Mouse (Mus musculus): Measurements from ENCODE around the gene Prelid1. TPM values are rescaled to one million over a fixed set of nuclear protein-coding genes. Genes with fewer than 3 reads are reported as not detected.

The Prelid1 gene
- polyA plus RNA-seq, 1 experiment from 2014 or later = 213 TPM

DNA sequence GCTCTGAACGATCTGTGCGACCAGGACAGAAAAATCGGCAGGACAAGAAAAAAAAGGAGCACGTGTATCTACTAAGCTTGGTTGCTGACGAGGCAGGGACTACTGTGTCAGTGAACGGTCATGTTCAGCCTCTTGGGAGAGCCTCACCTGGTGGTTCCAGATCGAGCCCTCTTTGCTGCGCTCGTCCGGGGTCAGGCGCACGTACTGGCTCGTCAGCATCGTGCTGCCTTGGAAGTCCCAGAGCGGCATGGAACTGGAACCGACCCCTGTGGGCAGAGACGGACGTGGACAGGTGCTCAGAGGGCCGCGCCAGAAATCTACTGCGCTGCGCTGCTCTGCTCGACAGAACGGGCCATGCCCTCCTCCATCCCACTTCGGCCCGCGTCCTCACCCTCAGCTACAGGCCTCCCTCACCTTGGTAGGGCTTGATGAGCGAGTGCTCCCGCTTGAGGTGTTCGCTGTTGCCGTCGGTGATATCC is 41.7 kb downstream of the Prelid1 start:
- no peak for DNase-seq

DNA sequence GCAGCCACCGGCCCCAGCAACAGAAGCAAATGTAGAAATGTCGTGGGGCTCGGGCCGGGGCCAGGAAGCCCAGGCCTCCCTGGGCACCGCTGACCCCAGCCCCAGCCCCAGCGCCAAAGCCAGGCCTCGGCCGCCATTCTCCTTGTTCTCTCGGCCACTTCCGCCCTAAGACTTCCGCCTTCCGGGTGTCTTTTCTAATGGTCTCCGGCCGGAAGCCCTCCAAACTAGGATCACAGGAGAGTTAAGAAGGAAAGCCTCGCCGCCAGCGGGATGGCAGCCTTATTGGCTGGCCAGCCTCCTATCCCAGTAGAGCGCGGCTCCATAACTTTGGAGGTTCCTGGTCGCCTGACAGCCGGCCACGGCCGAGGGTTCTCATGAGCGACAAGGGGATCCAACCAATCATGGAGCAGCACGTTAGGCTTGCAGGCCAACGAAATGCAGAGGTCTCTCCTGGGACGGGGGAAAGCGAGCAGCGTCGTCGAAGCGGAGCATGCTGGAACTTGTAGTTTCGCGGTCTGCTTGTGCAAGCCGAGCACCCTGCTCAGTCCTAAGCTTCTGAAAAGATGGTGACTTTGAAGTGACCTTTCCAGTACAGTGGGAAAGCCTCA is 42.3 kb downstream of the Prelid1 start, which contains the start of gene Lman2:
Gene Lman2 (minus strand): TSS at position 331 of the 608 bp plus-strand sequence.
- DNase-seq (peak; percentile 94), ATAC-seq (peak; percentile 97)
- Histone ChIP-seq H3K27ac (ENCODE audit: low read depth) (peak within 1 kb of the TSS; percentile 98), H3K4me3 (ENCODE audit: low read depth, low read length) (peak within 1 kb of the TSS; percentile 99), H3K4me1 (ENCODE audit: insufficient read depth) (peaks cover 20% of the 10 kb centered on the region), H3K9ac (replicated peaks) (peak within 1 kb of the TSS; percentile 98), H3K4me2 (ENCODE audit: low read depth, low read length) (peak within 1 kb of the TSS; percentile 86), H3K36me3 (replicated peaks; ENCODE audit: insufficient read depth, low read length) (peaks cover 18% of the 10 kb centered on the region), H3K9me3 (ENCODE audit: low read length) (no peaks in the 10 kb centered on the region), H3K27me3 (ENCODE audit: insufficient read depth, low read length) (no peaks in the 10 kb centered on the region)
- peak; percentile 55; the same call in 1 of the 2 replicates for TF ChIP-seq EP300 (IDR thresholded peaks at IDR 0.05; ENCODE audit: low read depth)
- no peak for TF ChIP-seq CTCF (IDR thresholded peaks at IDR 0.05; ENCODE audit: low read depth)
- 0% methylated on average over 35 of the region's 35 CpGs for WGBS (ENCODE audit: insufficient replicate concordance)

More for the DNA sequence above, 41.7 kb downstream of the Prelid1 start:
- WGBS (ENCODE audit: insufficient replicate concordance) = 1% methylated on average over 32 of the region's 32 CpGs
- H3K27ac ChIP-seq (ENCODE audit: low read depth) = peak overlapping the region; percentile 98
- peaks cover 22% of the 10 kb centered on the region for H3K36me3 ChIP-seq (replicated peaks; ENCODE audit: insufficient read depth, low read length)
- peak overlapping the region; percentile 86 for H3K4me2 ChIP-seq (ENCODE audit: low read depth, low read length)
- H3K9me3 ChIP-seq (ENCODE audit: low read length) = no peaks in the 10 kb centered on the region
- ATAC-seq = peak; percentile 20
- peaks cover 20% of the 10 kb centered on the region for H3K4me1 ChIP-seq (ENCODE audit: insufficient read depth)
- peak overlapping the region; percentile 99 for H3K4me3 ChIP-seq (ENCODE audit: low read depth, low read length)
- peak overlapping the region; percentile 98 for H3K9ac ChIP-seq (replicated peaks)
- no peaks in the 10 kb centered on the region for H3K27me3 ChIP-seq (ENCODE audit: insufficient read depth, low read length)
- TF ChIP-seq EP300 (IDR thresholded peaks at IDR 0.05; ENCODE audit: low read depth) (no peak), CTCF (IDR thresholded peaks at IDR 0.05; ENCODE audit: low read depth) (no peak)

DNA sequence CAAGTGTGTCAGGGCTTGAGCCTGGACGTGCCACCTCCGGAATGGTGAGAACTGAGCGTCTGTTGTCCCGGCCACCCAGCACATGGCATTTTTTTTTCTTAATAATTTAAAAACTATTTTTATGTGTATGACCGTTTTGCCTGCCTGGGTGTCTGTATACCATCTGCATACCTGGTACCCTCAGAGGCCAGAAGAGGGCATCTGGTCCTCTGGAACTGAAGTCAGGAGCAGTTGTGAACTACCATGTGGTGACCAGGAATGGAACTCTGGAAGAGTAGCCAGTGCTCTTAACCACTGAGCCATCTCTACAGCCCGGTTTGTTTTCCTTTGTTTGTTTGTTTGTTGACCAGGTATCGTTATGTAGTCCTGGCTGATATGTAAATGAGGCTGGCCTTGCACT is 48.1 kb downstream of the Prelid1 start:
- TF ChIP-seq EP300 (IDR thresholded peaks at IDR 0.05; ENCODE audit: low read depth) (no peak), CTCF (IDR thresholded peaks at IDR 0.05; ENCODE audit: low read depth) (peak; percentile 49)
- H3K27ac ChIP-seq (ENCODE audit: low read depth) = no peak overlapping the region
- no peak overlapping the region for H3K4me3 ChIP-seq (ENCODE audit: low read depth, low read length)
- H3K36me3 ChIP-seq (replicated peaks; ENCODE audit: insufficient read depth, low read length) = no peaks in the 10 kb centered on the region
- H3K9ac ChIP-seq (replicated peaks) = no peak overlapping the region
- 73% methylated on average over 7 of the region's 7 CpGs for WGBS (ENCODE audit: insufficient replicate concordance)
- peaks cover 41% of the 10 kb centered on the region for H3K4me1 ChIP-seq (ENCODE audit: insufficient read depth)
- H3K9me3 ChIP-seq (ENCODE audit: low read length) = no peaks in the 10 kb centered on the region
- H3K4me2 ChIP-seq (ENCODE audit: low read depth, low read length) = no peak overlapping the region
- no peak for ATAC-seq
- DNase-seq = no peak
- no peaks in the 10 kb centered on the region for H3K27me3 ChIP-seq (ENCODE audit: insufficient read depth, low read length)

DNA sequence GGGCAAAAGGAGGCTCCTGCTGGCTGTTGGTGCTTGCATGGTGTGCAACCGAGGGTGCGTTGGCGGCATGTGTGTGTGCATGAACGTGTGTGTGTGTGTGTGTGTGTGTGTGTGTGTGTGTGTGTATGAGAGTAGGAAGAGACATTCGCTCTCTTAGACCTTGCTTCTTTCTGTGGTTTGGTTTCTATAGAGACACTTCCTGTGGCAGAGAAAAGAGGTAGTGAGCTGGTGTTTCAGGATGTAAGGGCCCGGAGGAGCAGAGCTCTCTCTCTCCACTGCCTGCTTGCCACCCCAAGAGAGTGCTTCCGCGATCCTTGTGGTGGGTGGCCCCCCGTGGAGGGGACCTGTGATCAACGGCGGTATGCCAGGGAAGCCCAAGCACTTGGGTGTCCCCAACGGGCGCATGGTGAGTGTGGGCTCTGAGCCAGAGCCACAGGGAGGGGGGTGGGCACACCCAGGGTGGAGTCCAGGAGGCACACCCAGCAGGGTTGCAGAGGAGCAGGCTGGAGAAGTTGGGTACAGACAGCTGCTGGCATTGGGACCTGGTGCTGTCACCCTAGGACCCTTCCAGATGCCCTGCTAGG is 49.3 kb downstream of the Prelid1 start, which contains the start of gene Rgs14:
Gene Rgs14 (plus strand): TSS at position 202 of the 584 bp plus-strand sequence.
- Histone ChIP-seq H3K9ac (replicated peaks) (peak within 1 kb of the TSS; percentile 68), H3K9me3 (ENCODE audit: low read length) (no peaks in the 10 kb centered on the region), H3K4me1 (ENCODE audit: insufficient read depth) (peaks cover 48% of the 10 kb centered on the region), H3K36me3 (replicated peaks; ENCODE audit: insufficient read depth, low read length) (no peaks in the 10 kb centered on the region), H3K4me3 (ENCODE audit: low read depth, low read length) (peak within 1 kb of the TSS; percentile 56), H3K27ac (ENCODE audit: low read depth) (peak within 1 kb of the TSS; percentile 78), H3K27me3 (ENCODE audit: insufficient read depth, low read length) (no peaks in the 10 kb centered on the region), H3K4me2 (ENCODE audit: low read depth, low read length) (peak within 1 kb of the TSS; percentile 86)
- peak; percentile 78 for DNase-seq
- TF ChIP-seq EP300 (IDR thresholded peaks at IDR 0.05; ENCODE audit: low read depth) = no peak
- TF ChIP-seq CTCF (IDR thresholded peaks at IDR 0.05; ENCODE audit: low read depth) = 0 out of 2 replicates have a peak, but pooled peaks have one; percentile 3
- ATAC-seq = peak; percentile 85
- WGBS (ENCODE audit: insufficient replicate concordance) = 17% methylated on average over 13 of the region's 13 CpGs

DNA sequence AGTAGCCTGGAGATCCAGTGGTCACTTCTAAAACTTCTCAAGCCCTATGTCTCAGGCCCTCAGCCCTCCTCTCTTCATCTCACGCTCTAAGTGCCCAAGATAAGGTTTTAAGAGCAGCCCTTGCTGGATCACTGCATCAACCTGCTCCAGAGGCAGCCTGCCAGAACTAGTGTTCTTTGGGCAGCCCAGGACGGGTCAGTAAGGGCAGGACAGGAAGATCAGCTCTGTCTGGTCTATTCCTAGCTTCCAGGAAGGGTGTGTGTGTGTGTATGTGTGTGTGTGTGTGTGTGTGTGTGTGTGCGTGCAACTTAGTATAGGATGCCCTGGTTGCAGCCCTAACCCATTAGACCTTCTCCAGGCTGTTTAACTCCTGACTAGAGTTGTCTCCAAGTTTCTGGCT is 49.9 kb downstream of the Prelid1 start:
- no peak for DNase-seq
- WGBS (ENCODE audit: insufficient replicate concordance) = 30% methylated on average over 3 of the region's 3 CpGs
- ATAC-seq = peak; percentile 22; the same call in 1 of the 2 replicates

DNA sequence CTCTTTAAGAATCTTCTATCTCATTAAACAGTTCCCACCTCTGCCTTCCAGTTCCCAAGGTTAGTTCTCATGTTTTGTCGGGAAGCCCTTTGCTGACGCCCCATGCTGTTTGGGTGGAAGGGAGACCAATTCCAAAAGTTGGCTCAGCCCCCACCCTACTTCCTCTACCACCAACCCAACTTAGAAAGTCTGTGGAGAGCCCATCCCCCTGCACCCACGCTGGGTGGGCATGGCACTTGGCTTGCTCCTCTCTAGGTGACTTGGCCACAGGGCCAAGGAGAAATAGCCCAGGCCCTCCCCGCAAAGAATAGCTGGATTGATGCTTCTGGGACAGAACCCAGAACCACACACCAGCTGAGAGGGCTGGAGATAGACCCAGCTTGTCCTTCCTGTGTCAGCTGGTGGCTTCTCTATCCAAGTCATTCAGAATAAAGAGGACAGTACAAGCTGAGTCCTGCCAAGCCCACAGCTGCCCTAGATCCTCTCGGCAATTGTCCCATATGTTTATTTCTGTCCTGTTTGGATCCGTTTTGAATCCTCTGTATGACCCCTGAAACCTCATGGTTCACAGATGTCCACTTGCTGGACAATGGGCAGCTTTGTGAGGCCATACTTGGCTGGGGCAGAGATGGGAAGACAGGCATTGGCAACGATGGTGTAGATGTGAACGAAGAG is 50.8 kb downstream of the Prelid1 start:
- no peak for DNase-seq
- 70% methylated on average over 8 of the region's 8 CpGs for WGBS (ENCODE audit: insufficient replicate concordance)
- H3K9ac ChIP-seq (replicated peaks) = no peak overlapping the region
- H3K9me3 ChIP-seq (ENCODE audit: low read length) = no peaks in the 10 kb centered on the region
- H3K4me1 ChIP-seq (ENCODE audit: insufficient read depth) = peaks cover 54% of the 10 kb centered on the region
- H3K4me2 ChIP-seq (ENCODE audit: low read depth, low read length) = peak overlapping the region; percentile 86
- no peak overlapping the region for H3K4me3 ChIP-seq (ENCODE audit: low read depth, low read length)
- H3K36me3 ChIP-seq (replicated peaks; ENCODE audit: insufficient read depth, low read length) = no peaks in the 10 kb centered on the region
- no peak for TF ChIP-seq CTCF (IDR thresholded peaks at IDR 0.05; ENCODE audit: low read depth)
- no peak for TF ChIP-seq EP300 (IDR thresholded peaks at IDR 0.05; ENCODE audit: low read depth)
- no peak overlapping the region for H3K27ac ChIP-seq (ENCODE audit: low read depth)
- ATAC-seq = no peak
- no peaks in the 10 kb centered on the region for H3K27me3 ChIP-seq (ENCODE audit: insufficient read depth, low read length)

More for the DNA sequence above, 49.9 kb downstream of the Prelid1 start:
- H3K27ac ChIP-seq (ENCODE audit: low read depth) = peak overlapping the region; percentile 78
- H3K36me3 ChIP-seq (replicated peaks; ENCODE audit: insufficient read depth, low read length) = no peaks in the 10 kb centered on the region
- no peaks in the 10 kb centered on the region for H3K9me3 ChIP-seq (ENCODE audit: low read length)
- peaks cover 48% of the 10 kb centered on the region for H3K4me1 ChIP-seq (ENCODE audit: insufficient read depth)
- H3K9ac ChIP-seq (replicated peaks) = peak overlapping the region; percentile 68
- no peak for TF ChIP-seq CTCF (IDR thresholded peaks at IDR 0.05; ENCODE audit: low read depth)
- TF ChIP-seq EP300 (IDR thresholded peaks at IDR 0.05; ENCODE audit: low read depth) = no peak
- H3K4me2 ChIP-seq (ENCODE audit: low read depth, low read length) = peak overlapping the region; percentile 86
- H3K27me3 ChIP-seq (ENCODE audit: insufficient read depth, low read length) = no peaks in the 10 kb centered on the region
- H3K4me3 ChIP-seq (ENCODE audit: low read depth, low read length) = peak overlapping the region; percentile 56
